Mouse (Mus musculus): ENCODE results near the gene Atp5b. TPM values are rescaled to one million over a fixed set of nuclear protein-coding genes. Genes with fewer than 3 reads are reported as not detected.

Atp5b gene
- 384 and 435 TPM in 2 replicates for total RNA-seq (2023)

DNA sequence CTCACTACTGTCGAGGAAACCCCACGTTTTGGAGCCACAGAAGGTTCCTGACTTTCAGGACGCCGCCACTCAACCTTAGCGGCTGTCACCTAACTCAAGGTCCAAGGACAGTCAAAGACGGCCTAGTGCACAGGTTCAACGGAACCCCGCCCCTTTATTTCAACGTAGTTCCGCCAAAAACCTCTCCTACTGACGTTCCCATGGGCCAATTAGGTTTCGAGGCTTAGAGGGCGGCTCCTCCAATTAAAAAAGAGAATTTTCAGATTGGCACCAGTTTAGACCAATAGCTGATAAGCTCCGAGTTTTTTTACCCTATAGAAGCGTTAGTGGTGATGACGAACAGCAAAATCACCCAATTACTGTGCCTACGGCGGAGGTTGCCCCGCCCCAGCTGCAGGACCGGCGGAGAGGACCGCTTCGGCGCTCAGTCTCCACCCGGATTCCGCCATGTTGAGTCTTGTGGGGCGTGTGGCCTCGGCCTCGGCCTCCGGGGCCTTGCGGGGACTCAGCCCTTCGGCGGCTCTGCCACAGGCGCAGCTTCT is at the start of gene Atp5b:
Atp5b (plus strand) TSS at position 394 of the 542 bp plus-strand sequence.

DNA sequence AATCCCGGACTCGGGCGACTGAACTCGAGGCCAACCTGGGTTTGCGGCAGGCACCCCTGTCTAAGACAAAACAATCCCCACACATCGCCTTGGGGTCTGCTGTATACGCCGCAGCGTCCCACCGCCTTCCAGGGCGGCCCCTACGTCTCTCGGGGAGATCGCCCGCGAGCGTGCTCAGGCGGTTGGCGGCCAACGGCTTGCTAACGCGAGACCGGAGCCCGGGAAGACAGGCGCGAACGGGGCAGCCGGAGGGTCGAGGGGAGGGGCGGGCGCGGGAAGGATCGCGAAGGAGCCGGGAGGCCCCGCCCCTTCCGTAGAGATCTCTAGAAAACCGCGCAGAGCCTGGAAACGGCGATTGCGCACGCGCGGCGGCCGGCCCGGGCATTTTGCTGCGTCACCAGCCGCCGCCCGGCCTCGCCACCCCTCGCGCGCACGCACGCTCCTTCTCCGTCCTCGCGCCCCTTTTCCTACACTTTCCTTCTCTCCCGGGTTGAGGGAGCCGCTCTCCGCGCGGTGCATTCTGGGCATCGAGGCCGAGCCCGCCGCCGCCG is 24.4 kb upstream of the Atp5b start, which contains the start of gene Ptges3:
Ptges3 (plus strand) TSS at position 354 of the 551 bp plus-strand sequence.

DNA sequence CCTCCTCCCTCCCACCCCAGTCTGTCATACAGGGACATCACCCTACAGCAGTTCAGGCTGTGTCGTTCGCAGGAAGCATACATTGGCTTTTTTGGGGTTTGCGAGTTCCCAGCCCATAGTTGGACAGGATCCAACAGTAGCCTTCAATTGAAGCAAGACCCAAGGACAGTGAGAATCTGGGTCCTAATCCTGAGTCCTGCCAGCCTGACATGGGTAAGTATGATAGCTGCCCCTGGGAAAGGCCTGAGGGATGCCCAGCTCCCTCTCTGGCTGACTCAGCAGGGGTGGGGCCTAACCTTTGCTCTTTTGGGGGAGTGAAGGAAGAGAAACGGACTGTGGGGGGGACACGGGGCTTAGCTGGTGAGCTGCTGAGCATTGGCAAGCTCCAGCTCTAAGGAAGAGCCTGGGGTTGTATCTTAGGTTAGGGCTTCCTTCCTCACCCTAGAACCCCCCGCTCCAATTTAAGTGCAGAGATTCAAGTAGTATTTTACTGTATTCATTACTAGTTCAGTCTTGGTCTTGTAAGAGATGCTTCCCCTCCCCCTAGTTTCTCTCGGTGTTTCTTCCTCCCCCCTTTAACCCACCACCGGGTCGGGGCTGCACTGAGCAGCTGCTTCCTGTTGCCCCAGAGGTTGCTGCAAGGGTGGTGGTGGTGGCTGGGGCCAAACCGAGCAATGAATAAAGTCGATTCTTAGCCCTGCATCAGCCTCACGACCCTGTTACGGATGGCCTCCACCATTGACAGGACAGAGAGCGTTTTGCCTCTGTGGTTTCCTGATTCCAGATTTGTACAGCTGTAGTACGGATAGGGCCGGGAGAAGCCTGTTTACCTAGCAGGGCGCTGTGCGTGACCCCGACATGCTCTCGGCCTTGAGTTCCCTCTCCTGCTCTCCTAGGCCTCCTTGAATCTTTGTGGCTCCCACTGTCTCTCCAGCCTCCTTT is 8.8 kb downstream of the Atp5b start, which contains the start of gene Baz2a:
Baz2a (plus strand) TSS at position 14 of the 942 bp plus-strand sequence.

Other genes with a start within 250 kb of the Atp5b start
- gene Rdh19, start 233.3 kb upstream of the Atp5b start, total RNA-seq (2023) = not detected in 2 replicates
- not detected in 2 replicates for gene Rdh16f2, start 216.8 kb upstream of the Atp5b start, total RNA-seq (2023)
- not detected in 2 replicates for gene Rdh7, start 194.5 kb upstream of the Atp5b start, total RNA-seq (2023)
- gene Sdr9c7, start 184.8 kb upstream of the Atp5b start, total RNA-seq (2023) = not detected in 2 replicates
- gene Hsd17b6, start 75.7 kb upstream of the Atp5b start, total RNA-seq (2023) = not detected in 2 replicates
- gene Prim1, start 68.1 kb upstream of the Atp5b start, total RNA-seq (2023) = 19.6 and 23.0 TPM in 2 replicates
- gene Naca, start 47.7 kb upstream of the Atp5b start, total RNA-seq (2023) = 253 and 267 TPM in 2 replicates
- 57.2 and 61.0 TPM in 2 replicates for gene Ptges3, start 24.3 kb upstream of the Atp5b start, total RNA-seq (2023)
- 104 and 125 TPM in 2 replicates for gene Baz2a, start 8.3 kb downstream of the Atp5b start, total RNA-seq (2023)
- gene Rbms2, start 97.0 kb downstream of the Atp5b start, total RNA-seq (2023) = 9.4 and 10.1 TPM in 2 replicates
- gene Gls2, start 111.2 kb downstream of the Atp5b start, total RNA-seq (2023) = 1.4 TPM in 1 of 2 replicates, not detected in the other
- gene Spryd4, start 128.5 kb downstream of the Atp5b start, total RNA-seq (2023) = 3.9 and 5.2 TPM in 2 replicates
- gene Mip, start 142.6 kb downstream of the Atp5b start, total RNA-seq (2023) = not detected in 2 replicates
- 21.0 and 30.8 TPM in 2 replicates for gene Timeless, start 148.8 kb downstream of the Atp5b start, total RNA-seq (2023)
- gene Apon, start 170.8 kb downstream of the Atp5b start, total RNA-seq (2023) = 0.44 TPM in 1 of 2 replicates, not detected in the other
- gene Apof, start 185.4 kb downstream of the Atp5b start, total RNA-seq (2023) = not detected in 2 replicates
- 34.0 and 36.3 TPM in 2 replicates for gene Stat2, start 187.3 kb downstream of the Atp5b start, total RNA-seq (2023)
- gene Il23a, start 215.5 kb downstream of the Atp5b start, total RNA-seq (2023) = 0.79 and 1.2 TPM in 2 replicates
- 26.5 and 36.7 TPM in 2 replicates for gene Pan2, start 220.1 kb downstream of the Atp5b start, total RNA-seq (2023)
- 25.3 and 30.7 TPM in 2 replicates for gene Cnpy2, start 239.2 kb downstream of the Atp5b start, total RNA-seq (2023)

Measured in neutrophil, adult 65 days (primary cell).